Mouse (Mus musculus) forebrain, embryonic 14.5 days (tissue): ENCODE measurements at regions not wholly inside any gene's neighbourhood (a gene's known extent, or its start where the extent isn't known, plus 50 kb on each side); places are given as distances from the start of the nearest gene placed in this dataset.

Experiments
- ATAC-seq: fragments of 200-750 bp; cut with Nextera tagmentation; 2 replicates; pipeline ENCODE4 v1.8.0; 2017; ENCODE audit warnings: mild to moderate bottlenecking, moderate library complexity
- DNase-seq: peaks from one replicate; pipeline ENCODE4 v3.0.0-alpha.2; 2015; ENCODE audit warnings: low spot score
- H3K27ac ChIP-seq: fragments of 300-500 bp; sonication (generic); 2 replicates; pipeline ENCODE4 v1.5.1; 2014; ENCODE audit warnings: low read depth, mild to moderate bottlenecking, control low read depth, low read length, moderate library complexity
- H3K27me3 ChIP-seq: fragments of 300-500 bp; sonication (generic); replicated peaks from 2 replicates; pipeline ENCODE4 v1.6.1; 2014; ENCODE audit warnings: low read length, control low read depth, mixed read lengths; ENCODE audit not compliant: control insufficient read depth, insufficient read depth
- H3K36me3 ChIP-seq: fragments of 300-500 bp; sonication (generic); 2 replicates; pipeline ENCODE4 v1.6.1; 2014; ENCODE audit warnings: low read length, control low read depth; ENCODE audit not compliant: control insufficient read depth, insufficient read depth
- H3K4me1 ChIP-seq: fragments of 300-500 bp; sonication (generic); 2 replicates; pipeline ENCODE4 v1.6.1; 2014; ENCODE audit warnings: antibody characterized with exemption, low read length, control low read depth; ENCODE audit not compliant: control insufficient read depth, insufficient read depth
- H3K4me2 ChIP-seq: fragments of 300-500 bp; sonication (generic); 2 replicates; pipeline ENCODE4 v1.6.1; 2014; ENCODE audit warnings: mild to moderate bottlenecking, control low read depth, low read length
- H3K4me3 ChIP-seq: fragments of 300-500 bp; sonication (generic); 2 replicates; pipeline ENCODE4 v1.5.1; 2014; ENCODE audit warnings: low read depth, low read length, control low read depth
- H3K9ac ChIP-seq: fragments of 300-500 bp; sonication (generic); 2 replicates; pipeline ENCODE4 v1.6.1; 2014; ENCODE audit warnings: mild to moderate bottlenecking, low read length, control low read depth, moderate library complexity
- H3K9me3 ChIP-seq: fragments of 300-500 bp; sonication (generic); replicated peaks from 2 replicates; pipeline ENCODE4 v1.6.1; 2016; ENCODE audit warnings: low read length, control low read depth, mixed read lengths; ENCODE audit not compliant: control insufficient read depth
- WGBS: fragments of 180-500 bp; shearing (Covaris S2); extraction: QIAGEN DNeasy Blood & Tissue Kit; methylation state at CpG from one replicate; pipeline ENCODE4 v1.1.7; 2014; 5-methylcytosine and 5-hydroxymethylcytosine counted together

GRCm38 (mm10) chr11:18493981-18494380 lies 524.8 kb downstream of the Meis1 start:
- no peaks in the 10 kb centered on the region for H3K36me3 ChIP-seq
- 35% methylated on average over 5 of the region's 5 CpGs for WGBS
- no peak overlapping the region for H3K4me3 ChIP-seq
- ATAC-seq, result no peak
- H3K4me1 ChIP-seq, result no peaks in the 10 kb centered on the region
- H3K27ac ChIP-seq, result no peak overlapping the region
- no peaks in the 10 kb centered on the region for H3K9me3 ChIP-seq
- no peaks in the 10 kb centered on the region for H3K27me3 ChIP-seq
- no peak overlapping the region for H3K9ac ChIP-seq
- H3K4me2 ChIP-seq, result no peak overlapping the region
- no peak for DNase-seq

DNA sequence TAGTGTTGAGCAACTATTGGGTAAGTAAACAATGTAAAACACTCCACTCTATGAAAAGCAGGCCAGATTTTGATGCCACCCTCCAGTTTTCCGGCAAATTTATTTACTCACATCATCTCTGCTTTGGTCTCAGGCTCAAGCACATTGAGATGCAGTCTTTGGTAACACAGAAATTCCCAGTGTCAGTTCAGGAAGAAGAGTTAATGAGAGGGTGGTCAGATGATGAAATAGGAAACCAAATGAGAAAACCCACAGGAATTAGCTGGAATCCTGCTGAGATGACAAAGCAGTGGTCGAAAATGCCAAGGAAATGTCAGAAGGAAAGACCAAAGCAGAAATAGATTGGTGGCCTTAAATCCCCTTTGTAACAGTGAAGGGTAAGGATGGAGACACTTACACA lies 525.7 kb downstream of the Meis1 start:
- DNase-seq, result no peak
- Histone ChIP-seq H3K4me1 (no peaks in the 10 kb centered on the region), H3K27me3 (no peaks in the 10 kb centered on the region), H3K9me3 (no peaks in the 10 kb centered on the region), H3K27ac (no peak overlapping the region), H3K9ac (no peak overlapping the region), H3K4me2 (no peak overlapping the region), H3K4me3 (no peak overlapping the region), H3K36me3 (no peaks in the 10 kb centered on the region)
- no peak for ATAC-seq
- 14% methylated on average over 2 of the region's 2 CpGs for WGBS

DNA sequence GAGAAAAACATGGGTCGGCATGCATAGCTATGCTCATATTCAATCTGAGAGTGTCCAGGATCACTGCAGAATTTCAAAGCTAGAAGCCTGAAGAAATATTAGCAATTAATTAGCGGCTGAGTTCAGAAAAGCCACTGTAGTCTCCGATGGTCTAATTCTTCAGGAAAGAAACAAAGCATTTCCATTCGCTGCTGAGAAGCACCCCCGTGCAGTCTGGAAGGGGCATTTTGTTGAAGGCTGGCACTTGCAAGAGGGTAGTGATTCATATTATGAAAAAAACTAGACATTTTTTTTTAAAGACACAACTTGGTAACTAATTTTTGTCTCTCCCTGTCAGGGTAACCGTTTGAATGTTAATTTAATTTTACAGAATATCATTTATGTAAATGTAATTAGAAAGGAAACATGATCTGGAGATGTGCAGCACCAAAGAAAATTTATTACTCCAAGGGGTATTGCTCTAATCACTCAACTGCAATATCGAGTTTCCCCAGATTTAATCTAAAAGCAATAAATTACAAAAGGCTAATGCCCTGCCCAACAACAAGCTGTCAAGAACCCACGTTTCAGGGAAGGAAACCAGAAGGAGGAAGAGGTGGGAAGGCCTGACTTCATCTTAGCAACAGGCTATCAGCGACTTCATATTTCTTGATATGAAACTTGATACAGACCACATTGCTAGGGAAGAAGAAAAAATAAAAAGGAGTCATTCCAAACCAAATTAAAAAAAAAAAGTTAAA lies 529.1 kb downstream of the Meis1 start:
- Histone ChIP-seq H3K4me2 (no peak overlapping the region), H3K36me3 (no peaks in the 10 kb centered on the region), H3K27ac (no peak overlapping the region), H3K4me3 (no peak overlapping the region), H3K9me3 (no peaks in the 10 kb centered on the region), H3K27me3 (no peaks in the 10 kb centered on the region), H3K9ac (no peak overlapping the region), H3K4me1 (no peaks in the 10 kb centered on the region)
- ATAC-seq, result no peak
- 73% methylated on average over 9 of the region's 9 CpGs for WGBS
- no peak for DNase-seq

DNA sequence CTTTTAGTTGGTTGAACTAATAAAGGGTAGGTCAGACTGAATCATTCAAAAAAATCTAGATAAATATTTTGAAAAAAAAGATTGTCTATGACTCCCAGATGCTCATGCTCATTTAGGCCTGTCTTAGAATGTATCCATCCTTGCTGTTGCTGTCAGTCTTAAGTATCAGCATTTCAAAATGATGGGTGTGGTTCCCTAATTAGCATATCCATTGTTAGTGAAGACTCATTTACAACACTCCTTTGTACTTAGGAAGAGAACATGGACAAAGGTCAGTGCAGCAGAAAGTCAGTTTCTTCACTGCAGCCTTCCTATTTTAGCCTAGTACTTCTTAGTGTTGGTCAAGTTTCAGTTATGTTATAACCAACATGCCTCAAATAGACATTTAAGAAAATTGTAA lies 525.2 kb upstream of the Etaa1 start:
- Histone ChIP-seq H3K27ac (no peak overlapping the region), H3K9ac (no peak overlapping the region), H3K4me2 (no peak overlapping the region), H3K4me3 (no peak overlapping the region), H3K27me3 (no peaks in the 10 kb centered on the region), H3K9me3 (no peaks in the 10 kb centered on the region), H3K36me3 (no peaks in the 10 kb centered on the region), H3K4me1 (no peaks in the 10 kb centered on the region)
- no peak for DNase-seq
- no peak for ATAC-seq

- Histone ChIP-seq H3K27ac (no peak overlapping the region), H3K9ac (no peak overlapping the region), H3K27me3 (no peaks in the 10 kb centered on the region), H3K9me3 (no peaks in the 10 kb centered on the region), H3K4me3 (no peak overlapping the region), H3K36me3 (no peaks in the 10 kb centered on the region), H3K4me1 (no peaks in the 10 kb centered on the region), H3K4me2 (no peak overlapping the region)
- DNase-seq, result no peak
- ATAC-seq, result no peak
- 83% methylated on average over 3 of the region's 3 CpGs for WGBS
Observed at GRCm38 (mm10) chr11:18451271-18451670, 497.6 kb upstream of the Etaa1 start.

DNA sequence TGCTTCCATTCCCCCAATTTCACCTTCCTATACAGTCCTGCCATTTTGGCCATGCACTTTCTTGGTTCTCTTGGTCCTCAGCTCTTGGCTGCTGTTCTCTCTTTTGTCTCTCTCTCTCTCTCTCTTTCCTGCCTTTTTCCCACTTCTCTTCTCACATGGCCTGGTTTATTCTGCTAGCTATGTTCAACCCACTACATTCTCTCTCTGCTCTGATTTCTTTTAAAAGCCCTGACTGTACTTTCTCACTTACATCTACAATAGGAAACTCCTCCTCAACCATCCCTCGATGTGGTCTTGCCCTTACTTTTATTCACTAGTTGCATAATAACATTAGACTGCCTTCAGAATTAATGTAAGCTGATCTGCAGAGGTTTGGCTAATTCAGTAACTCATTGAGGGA lies 495.2 kb upstream of the Etaa1 start:
- Histone ChIP-seq H3K4me3 (no peak overlapping the region), H3K9ac (no peak overlapping the region), H3K4me2 (no peak overlapping the region), H3K36me3 (no peaks in the 10 kb centered on the region), H3K9me3 (no peaks in the 10 kb centered on the region), H3K27ac (no peak overlapping the region), H3K4me1 (no peaks in the 10 kb centered on the region), H3K27me3 (no peaks in the 10 kb centered on the region)
- WGBS, result 81% methylated on average over 1 of the region's 1 CpGs
- DNase-seq (no peak), ATAC-seq (no peak)

DNA sequence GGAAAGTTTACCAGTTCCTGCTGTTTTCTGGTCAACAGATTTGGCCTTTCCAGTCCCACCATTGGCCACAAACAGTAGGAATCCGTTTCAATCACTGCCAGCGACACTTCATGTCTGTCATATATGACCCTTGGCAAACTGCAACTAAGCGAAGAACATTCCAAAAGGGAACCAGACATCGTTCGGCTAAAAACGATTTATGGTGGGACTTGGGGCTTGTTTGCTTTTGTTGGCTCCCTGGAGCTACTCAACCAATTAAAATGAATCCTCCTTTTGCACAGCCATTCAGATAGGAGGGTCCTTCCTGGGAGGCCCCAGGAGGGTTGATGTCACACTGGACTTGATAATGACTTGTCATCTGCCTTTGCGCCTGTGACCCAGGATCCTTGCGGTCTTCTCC lies 490.9 kb upstream of the Etaa1 start:
- DNase-seq, result no peak

GRCm38 (mm10) chr11:18444101-18444500 lies 490.4 kb upstream of the Etaa1 start:
- Histone ChIP-seq H3K4me3 (no peak overlapping the region), H3K27me3 (no peaks in the 10 kb centered on the region), H3K4me1 (no peaks in the 10 kb centered on the region), H3K9ac (no peak overlapping the region), H3K9me3 (no peaks in the 10 kb centered on the region), H3K36me3 (no peaks in the 10 kb centered on the region), H3K27ac (no peak overlapping the region), H3K4me2 (no peak overlapping the region)
- WGBS, result 68% methylated on average over 5 of the region's 5 CpGs
- no peak for ATAC-seq
- no peak for DNase-seq

More for the DNA sequence above, 490.9 kb upstream of the Etaa1 start:
- H3K36me3 ChIP-seq, result no peaks in the 10 kb centered on the region
- no peak overlapping the region for H3K4me2 ChIP-seq
- no peaks in the 10 kb centered on the region for H3K27me3 ChIP-seq
- no peaks in the 10 kb centered on the region for H3K4me1 ChIP-seq
- whole genome bisulfite sequencing, result 89% methylated on average over 8 of the region's 8 CpGs
- no peaks in the 10 kb centered on the region for H3K9me3 ChIP-seq
- ATAC-seq, result no peak
- H3K27ac ChIP-seq, result no peak overlapping the region
- no peak overlapping the region for H3K9ac ChIP-seq
- no peak overlapping the region for H3K4me3 ChIP-seq

DNA sequence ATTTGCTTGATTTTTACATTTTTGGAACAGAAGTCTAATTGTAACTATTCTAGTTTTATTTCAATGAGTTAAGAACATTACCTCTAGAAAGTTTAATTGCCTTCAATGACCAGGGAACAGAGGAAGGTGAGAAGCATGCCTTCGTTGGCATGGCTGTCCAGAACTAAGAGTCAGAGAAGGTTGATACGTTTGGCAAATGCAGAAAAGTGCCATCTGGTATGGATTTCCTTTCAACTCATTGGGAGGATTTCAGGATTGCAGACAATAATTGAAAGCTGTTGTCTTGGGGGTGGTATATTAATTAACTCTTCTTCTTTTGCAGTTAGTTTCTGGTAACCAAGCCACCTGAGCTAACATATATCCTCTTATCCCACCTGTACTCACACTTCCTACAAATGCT lies 489.5 kb upstream of the Etaa1 start:
- H3K36me3 ChIP-seq, result no peaks in the 10 kb centered on the region
- H3K4me3 ChIP-seq, result no peak overlapping the region
- no peak for ATAC-seq
- no peak overlapping the region for H3K9ac ChIP-seq
- no peaks in the 10 kb centered on the region for H3K27me3 ChIP-seq
- H3K27ac ChIP-seq, result no peak overlapping the region
- no peaks in the 10 kb centered on the region for H3K9me3 ChIP-seq
- H3K4me2 ChIP-seq, result no peak overlapping the region
- WGBS, result 76% methylated on average over 2 of the region's 2 CpGs
- no peaks in the 10 kb centered on the region for H3K4me1 ChIP-seq
- no peak for DNase-seq
